Mouse (Mus musculus): ENCODE data around the gene Slc35f1.

Gene Slc35f1

DNA sequence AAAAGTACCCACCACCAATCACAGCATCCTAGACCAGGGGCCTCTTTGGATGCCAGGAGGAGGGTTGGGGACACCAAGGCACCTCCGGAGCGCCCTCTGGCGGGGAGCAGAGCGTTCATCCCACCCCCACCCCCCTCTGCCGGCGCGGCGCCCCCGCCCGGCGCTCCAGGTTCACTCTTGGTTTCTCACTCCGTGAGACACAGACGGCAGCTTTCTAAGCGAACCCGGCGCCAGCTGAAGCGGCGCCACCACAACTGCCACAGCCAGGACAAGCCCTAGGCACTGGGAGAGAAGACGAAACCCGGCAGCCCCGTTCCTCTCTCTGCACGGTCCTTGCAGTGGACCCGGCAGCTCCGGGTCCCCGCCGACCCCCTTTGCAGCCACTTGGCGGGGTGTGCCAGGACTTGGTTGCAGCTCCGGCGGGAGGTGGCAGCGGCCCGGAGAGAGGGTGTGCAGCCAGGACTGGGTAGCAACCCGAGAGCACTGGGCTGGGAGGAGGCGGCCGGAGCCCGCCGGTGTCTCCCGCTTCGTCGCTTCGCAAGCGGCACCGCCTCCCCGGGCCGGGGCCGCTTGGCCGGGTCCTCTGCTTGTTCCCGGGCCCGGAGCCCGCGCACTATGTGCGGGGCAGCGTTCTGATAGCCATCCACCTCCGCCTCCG is at the start of gene Slc35f1:
Gene Slc35f1 (plus strand): TSS at position 200 of the 658 bp plus-strand sequence.
- no peak for DNase-seq (ENCODE audit: low spot score in 2 of 2)

GRCm38 (mm10) chr10:52671234-52671633 is 19.1 kb upstream of the Slc35f1 start:
- DNase-seq (ENCODE audit: low spot score in 2 of 2): no peak

DNA sequence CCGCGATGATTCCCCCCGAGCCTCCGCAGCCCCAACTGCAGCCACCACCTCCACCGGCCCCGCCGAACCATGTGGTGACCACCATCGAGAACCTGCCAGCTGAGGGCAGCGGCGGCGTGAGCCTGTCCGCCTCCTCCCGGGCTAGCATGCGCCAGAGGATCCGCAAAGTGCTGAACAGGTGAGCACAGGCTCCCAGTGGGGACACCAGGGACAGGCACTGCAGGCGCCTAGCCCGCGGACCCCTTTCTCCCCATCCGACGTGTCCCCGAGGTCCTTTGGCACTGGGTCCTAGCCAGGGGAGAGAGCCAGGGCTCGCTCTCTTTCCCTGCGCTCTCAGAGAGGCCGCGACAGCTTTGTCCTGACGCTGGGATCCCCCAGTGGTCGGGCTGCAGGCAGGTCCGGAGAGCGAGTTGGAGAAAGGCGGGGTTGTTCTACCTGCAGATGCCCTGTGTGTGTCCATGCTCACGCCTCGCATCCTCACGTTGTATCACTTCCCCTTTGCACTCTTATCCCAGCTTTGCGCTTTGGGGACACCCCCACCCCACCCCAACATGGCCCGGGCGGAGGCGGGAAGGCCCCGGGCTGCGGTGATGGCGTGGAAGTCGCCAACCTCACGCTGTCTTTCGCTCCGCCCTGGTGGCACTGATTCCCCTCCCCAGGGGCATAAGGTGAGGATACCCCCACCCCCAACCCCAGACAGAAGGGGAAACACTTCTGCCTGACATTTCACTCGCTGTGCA is 829 bp downstream of the Slc35f1 start:
- DNase-seq (ENCODE audit: low spot score in 2 of 2): no peak

DNA sequence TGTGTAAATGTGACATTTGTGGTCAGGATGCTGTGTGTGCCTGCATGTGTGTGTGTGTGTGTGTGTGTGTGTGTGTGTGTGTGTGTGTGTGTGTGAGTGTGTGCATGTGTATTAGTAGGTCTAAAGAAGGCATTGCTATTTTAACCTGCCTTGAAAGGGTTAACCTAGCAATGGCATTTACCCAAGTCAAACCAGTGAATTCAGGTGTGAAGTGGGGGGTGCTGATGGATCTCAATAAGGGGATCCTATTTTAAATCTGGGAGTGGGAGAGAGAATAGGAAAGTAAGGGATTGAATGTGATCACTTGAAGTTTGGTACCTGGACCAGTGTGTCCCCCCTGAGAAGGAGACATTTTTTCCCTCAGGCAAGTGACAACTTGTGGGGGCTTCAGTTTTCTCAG is 13.4 kb downstream of the Slc35f1 start:
- no peak for DNase-seq (ENCODE audit: low spot score in 2 of 2)

DNA sequence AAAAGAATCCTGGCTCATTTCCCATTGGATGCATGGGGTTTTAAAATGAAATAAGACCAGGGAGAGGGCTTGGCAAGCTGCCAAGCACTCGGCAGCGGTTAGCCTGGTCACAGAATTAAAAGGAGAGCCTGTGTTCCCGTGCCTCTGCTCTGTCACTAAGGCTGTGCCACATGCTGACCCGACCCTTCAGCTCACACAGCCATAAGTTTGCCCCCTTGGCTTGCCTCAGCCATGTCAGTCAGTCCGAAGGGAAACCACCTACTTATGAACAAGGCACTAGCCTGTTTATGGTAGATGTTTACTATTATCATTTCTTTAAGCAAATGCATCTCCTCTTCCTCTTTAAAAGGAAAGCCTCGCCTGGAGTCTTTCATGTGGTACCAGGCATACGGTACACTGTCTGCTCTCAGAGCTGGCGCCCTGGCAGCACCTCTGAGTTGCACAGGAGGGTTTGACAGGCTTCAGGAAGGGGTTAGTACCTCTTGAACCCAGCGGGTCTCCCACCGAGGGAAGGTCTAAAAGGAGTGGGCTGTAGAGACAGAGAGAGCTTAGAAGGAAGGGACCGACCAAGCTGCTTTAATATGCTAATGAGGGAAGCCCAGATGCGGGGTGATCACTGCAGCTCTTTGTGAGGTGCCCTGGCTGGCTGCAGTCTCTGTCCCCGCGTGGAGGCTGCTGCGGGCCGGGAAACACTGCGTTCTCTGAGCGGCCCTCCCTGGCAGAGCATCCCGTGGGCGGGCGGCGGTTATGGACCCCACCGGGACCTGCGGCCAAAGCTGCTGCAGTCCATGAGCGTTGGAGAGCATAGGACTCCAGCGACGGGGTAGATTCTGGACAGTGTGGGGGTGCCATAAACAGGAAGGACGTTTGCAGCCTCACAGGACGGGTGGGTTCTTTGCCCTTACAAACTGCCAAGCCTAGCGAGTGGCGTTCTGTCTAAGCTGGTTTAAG is 14.0 kb downstream of the Slc35f1 start:
- no peak for DNase-seq (ENCODE audit: low spot score in 2 of 2)

DNA sequence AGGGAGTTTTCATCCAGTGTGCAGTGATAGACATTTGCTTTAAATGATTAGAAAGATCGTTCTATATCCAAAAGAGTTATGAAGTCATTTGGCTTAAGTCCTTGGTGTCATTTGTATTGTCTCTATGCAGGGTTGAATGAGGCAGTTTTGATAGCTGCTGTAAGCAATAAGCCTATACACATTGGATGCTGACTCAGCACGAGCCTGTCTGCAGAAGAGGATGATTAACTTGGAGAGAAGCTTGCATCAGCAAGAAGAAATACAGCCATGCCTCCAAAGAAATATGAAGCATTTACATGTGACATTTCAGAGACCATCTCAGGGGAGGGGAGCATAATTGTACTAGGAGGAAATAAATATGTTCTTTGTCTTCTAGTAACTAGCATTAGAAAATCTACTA is 19.1 kb downstream of the Slc35f1 start:
- DNase-seq (ENCODE audit: low spot score in 2 of 2): no peak

- DNase-seq (ENCODE audit: low spot score in 2 of 2): no peak
These were observed 21.8 kb downstream of the Slc35f1 start for GRCm38 (mm10) chr10:52712166-52712565.

DNA sequence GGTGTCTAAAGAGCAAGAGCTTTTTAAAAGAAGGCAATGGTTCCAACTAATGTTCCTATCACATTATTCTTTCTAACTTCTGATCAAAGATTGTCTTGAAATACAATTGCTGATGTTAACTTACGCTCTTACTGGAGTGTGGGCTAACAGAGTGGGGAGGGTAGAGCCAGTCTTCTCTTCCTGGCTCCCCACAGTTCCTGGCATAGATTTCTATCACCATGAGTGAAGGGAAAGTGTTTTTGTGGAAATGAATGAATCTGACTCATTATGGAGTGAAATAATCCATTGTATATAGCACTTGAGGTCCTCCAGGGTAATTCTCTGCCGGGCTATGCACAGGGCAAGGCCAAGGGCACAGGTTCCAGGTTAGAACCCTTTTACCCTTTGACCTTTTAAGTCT is 24.2 kb downstream of the Slc35f1 start:
- no peak for DNase-seq (ENCODE audit: low spot score in 2 of 2)

GRCm38 (mm10) chr10:52715146-52715545 is 24.8 kb downstream of the Slc35f1 start:
- DNase-seq (ENCODE audit: low spot score in 2 of 2): no peak

DNA sequence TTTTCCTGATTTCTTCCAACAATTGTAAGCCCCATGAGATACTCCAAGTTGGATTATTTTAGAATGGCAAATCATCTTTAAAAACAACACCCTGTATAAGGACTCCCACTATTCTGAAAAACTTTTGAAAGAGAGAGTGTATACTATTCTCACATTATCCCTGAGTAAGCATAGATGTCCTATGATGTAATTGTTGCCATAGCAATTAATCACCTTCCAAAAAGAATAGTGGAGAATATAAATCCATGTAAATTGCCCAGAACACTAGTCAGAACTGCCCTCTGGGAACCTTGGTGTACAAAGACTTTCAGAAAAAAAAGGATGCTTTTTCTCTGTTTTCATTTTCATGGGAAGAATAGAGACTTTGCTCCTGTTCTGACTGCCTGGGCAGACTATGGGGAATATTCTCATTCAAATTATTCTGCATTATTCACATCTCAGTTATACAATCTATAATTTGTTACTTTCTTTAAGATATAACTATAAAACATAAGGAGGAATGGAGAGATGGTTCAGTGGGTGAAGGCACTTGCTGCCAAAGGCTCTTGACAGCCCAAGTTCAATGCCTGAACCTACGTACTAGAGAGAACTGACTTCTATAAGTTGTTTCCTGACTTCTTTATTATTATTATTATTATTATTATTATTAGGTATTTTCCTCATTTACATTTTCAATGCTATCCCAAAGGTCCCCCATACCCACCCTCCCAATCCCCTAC is 28.0 kb downstream of the Slc35f1 start:
- DNase-seq (ENCODE audit: low spot score in 2 of 2): no peak

DNA sequence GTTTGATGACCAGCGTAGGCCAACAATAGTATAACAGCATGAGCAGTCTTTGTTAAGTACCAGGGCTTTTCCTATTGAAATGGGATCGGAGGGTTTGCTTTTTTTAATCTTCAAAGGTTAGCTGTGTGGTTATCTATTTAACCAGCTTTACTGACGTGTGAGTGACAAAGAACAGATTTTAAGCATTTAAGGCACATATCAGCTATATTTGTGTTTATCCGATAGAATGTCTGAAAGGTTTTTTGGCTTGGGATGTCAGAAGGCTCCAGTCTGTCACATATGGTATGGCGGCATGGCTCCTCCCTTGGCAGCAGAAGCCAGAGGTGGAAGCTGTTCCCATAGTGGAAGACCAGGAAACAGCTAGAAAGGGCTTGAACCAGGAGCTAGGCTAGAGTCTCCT is 36.3 kb downstream of the Slc35f1 start:
- DNase-seq (ENCODE audit: low spot score in 2 of 2): no peak

GRCm38 (mm10) chr10:52742671-52743379 is 52.5 kb downstream of the Slc35f1 start:
- no peak for DNase-seq (ENCODE audit: low spot score in 2 of 2)

DNA sequence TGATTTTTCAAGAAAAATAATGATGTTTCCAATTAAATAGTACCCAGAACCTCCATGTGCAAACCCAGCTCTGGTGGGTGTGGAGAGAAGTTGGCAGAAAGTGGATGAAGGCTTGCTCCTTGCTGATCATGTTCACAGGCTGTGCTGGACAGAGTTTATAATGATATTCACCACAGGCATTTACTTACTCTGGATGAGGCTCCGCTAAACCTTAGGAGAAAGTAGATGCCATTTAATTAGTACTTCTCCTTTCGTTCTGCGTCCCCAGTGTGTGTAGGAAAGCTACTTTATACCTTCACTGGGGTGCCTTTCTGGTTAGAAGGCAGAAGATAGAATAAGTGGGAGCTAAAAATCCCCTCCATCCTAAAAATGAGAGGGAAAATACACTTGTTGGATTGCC is 53.5 kb downstream of the Slc35f1 start:
- no peak for DNase-seq (ENCODE audit: low spot score in 2 of 2)

DNA sequence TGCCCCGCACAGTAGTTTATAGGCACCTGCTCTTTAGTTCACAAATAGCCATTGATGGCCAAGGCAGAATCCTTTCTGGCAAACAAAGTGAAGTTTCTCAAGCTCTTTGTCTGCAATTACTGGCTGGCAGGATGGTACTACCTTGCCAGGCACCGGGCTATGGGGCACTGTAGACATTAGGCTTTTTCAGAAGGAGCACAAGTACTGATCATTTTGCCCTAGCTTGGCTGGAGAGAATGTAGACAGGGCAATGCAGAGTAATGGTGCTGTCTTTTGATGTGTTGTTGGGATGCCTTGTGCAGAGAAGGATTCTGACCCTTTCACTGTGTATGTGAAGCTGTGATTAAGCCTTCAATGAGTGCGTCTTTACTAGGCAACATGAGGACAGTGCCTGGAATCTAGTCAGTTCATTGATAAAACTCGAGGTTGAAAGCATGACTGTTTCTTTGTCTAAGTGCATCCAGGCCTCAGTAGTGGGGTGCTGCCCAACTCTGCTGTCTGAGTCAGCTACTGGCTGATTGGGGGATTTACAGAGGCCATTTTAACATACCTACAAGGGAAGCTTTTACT is 57.8 kb downstream of the Slc35f1 start:
- DNase-seq (ENCODE audit: low spot score in 2 of 2): no peak

DNA sequence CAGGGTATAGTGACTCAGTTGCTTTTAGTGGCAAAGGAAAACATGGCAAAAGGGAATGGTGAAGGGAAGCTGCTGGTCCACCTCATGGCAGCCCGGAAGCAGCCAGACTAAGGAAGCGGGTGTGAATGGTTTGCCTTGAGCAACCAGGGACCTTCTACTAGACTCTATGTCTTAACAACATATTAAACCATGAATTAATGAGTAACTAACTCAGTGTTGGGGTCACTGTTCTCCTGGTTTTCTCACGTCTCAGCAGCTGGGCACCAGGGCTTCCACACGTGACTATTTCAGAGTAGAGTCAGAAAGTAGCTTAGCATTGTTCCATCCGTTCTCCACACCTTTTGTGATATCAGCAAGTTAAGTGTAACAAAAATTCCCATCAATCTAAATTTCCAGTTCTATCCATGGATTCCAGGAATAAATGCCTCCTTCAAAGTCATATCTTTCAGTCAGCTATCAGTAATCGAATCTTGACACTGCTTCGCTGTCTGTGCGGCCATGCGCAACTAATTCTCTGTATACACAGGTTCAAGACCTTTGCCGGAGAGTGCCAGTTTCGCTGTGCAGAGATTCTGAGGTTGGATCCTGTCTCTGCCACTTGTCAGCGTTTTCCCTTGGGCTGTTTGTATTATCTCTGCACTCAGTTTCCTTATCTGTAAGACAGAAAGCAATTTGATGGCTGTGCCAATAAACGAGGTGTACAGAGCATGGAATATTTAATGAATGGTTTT is 65.8 kb downstream of the Slc35f1 start:
- no peak for DNase-seq (ENCODE audit: low spot score in 2 of 2)

GRCm38 (mm10) chr10:52757496-52758260 is 67.3 kb downstream of the Slc35f1 start:
- DNase-seq (ENCODE audit: low spot score in 2 of 2): no peak

- no peak for DNase-seq (ENCODE audit: low spot score in 2 of 2)
These were observed 68.3 kb downstream of the Slc35f1 start for GRCm38 (mm10) chr10:52758589-52758988.

DNA sequence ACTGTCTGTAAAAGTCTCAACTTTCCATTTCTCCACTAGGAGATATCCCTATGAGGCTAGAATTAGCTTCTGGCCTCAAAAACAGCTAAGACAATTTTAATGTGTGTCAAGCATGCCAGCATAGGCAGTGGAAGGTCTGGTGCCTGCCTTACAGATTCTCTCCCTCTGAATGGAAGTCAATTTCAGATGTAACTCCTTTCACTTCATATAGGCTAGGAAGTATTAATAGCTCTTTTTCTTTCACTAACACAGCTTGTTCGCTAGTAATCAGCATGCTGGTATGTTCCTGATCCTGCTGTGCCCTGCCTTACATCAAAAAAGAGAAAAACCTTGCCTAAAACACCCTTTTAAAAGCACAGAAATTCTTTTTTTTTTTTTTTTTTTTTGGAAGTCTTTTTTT is 70.2 kb downstream of the Slc35f1 start:
- DNase-seq (ENCODE audit: low spot score in 2 of 2): no peak

- no peak for DNase-seq (ENCODE audit: low spot score in 2 of 2)
These were observed 89.7 kb downstream of the Slc35f1 start for GRCm38 (mm10) chr10:52779926-52780485.
